Mouse (Mus musculus) urinary bladder, postnatal 36 days (tissue): ENCODE data around the gene Tle3.
A peak's percentile ranks its signal among the peaks of the same experiment; 100 is the strongest.

Experiments
- DNase-seq, 2 experiments: peaks; one replicate each; pipeline ENCODE4 v3.0.0; 2022; ENCODE audit warnings: low spot score in 2 of 2, mixed read lengths in 1 of 2

Tle3 gene

DNA sequence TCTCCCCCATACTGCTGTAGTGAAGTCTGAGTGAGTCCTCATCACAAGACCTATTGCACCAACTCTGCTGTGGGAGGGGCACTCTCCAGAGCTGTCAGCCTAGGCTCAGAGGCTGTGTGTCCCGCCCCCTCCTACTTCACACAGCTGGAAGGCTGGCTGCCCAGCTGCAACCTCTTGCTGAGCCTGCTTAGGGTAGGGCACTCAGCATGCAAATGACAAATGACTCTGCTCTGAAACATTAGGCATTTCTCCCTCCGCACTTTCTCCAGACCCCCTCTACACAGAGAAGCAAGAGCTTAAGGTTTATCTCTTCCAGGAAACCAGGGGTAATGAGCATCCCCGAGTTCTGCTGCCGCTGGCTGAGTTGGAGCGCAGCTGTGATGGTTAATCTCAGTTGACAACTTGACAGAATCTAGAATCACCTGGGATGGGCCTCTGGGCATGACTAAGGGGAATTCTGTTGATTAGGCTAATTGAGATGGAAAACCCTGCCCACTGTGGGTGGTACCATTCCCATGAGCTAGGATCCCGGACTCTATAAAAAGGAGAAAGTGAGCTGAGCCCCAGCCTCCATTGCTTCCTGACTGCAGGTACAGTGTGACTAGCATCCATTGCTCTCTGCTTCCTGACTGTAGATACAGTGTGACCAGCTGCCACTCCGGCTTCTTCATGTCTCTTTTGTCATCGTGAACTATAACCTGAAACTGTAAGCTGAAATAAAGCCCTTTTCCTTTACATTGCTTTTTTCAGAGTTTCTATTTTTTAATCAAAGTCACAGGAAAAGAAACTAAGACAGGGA is 63.2 kb downstream of the Tle3 start:
- peak in 1 of 2 experiments; percentile 67 for DNase-seq

DNA sequence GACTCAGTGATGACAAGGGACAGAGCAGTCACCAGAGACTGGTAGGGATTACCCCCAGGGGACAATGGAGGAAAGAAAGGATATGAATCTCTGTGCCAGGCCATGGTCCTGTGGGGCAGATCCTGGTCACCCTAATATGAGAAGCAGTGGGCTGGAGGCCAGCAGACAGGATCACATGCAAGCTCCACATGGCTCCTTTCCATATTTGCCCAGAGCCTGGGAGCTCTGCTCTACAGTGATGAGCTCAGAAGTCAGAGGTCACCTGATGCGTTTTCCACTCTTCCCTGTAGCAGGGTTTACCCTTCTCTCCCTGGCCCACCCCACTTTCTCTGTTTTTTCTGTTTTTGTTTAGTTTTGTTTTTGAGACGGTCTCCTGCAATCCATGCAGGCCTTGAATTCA is 63.9 kb downstream of the Tle3 start:
- DNase-seq, result peak in 1 of 2 experiments; percentile 27

DNA sequence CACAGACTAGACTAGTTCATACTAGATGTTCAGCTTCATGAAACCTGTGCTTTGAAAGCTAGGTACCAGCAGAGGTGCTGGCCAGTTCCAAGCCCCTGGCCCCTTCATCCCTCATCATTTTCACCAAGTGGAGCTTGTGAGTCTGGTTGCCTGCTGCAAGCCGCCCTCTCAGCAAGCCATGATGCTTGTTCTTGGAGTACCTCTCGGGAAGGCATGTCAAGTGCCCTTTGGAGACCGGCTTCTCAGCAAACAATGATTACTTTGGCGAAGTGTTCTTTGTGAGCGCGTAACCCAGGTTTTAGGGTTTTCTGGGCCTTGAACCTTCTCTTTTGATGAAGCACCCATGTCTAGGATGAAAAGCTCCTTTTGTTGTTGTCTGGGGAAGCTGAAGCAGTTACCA is 64.6 kb downstream of the Tle3 start:
- DNase-seq, result no peak

DNA sequence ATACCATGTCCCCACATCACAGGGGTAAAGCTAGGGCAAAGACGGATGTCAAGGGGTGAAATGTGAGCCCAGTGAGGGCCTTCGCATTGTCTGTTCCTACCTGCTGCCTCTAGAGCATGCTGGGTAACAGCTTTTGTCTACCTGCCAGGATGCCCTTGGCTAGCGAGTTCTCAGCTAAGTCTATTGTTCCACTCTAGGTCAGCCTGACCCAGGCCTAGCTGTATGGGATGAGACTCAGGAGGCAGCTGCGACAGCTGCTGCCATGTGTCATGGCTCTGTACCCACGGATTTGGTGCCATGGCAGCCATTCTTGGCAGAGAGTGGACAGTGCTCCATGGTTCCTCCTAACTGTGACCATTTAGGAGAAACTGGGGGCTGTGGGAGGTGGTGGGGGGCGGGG is 66.9 kb downstream of the Tle3 start:
- DNase-seq, result no peak

DNA sequence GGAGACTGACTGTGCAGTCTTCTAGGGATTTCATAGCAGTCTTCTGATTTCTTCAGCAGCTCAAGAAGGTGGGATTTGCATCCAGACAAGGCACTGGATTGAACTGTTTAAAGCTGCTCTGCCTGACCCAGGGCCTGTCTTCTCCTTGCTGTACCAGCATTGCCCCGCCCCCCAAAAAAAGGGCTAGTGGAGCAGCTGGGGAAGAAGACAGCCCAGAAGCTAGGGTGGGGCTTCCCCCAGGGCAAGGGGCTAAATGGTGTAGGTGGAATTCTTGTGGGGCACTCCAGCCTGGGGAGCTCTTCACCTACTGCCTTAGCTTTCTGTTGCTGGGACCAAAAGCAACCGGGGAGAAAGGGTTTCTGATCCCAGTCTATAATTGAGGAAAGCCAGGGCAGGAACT is 67.8 kb downstream of the Tle3 start:
- no peak for DNase-seq

- no peak for DNase-seq
Measured at GRCm38 (mm10) chr9:61441206-61441913, 69.2 kb downstream of the Tle3 start.

- no peak for DNase-seq
Measured at GRCm38 (mm10) chr9:61442951-61443630, 70.9 kb downstream of the Tle3 start.

DNA sequence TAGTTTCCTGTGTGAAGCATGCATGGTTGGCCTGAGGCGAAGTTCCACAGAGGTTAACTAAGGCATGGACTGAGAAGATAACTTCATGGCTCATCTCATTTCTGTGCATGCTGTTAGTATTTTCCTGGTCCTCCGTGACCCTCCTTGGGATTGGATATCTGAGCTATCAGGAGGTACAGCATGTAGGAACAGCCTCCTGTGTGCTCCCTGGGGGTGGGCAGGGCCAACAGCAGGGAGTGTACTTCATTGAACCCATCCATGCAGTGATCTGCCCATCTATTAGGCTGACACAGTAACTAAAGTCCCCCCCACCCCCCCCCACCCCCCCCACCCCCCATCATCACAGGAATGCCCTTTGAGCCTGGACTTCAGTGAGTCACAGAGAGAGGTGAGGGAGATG is 73.0 kb downstream of the Tle3 start:
- DNase-seq, result no peak

- DNase-seq, result no peak
Measured at GRCm38 (mm10) chr9:61445711-61446222, 73.6 kb downstream of the Tle3 start.

DNA sequence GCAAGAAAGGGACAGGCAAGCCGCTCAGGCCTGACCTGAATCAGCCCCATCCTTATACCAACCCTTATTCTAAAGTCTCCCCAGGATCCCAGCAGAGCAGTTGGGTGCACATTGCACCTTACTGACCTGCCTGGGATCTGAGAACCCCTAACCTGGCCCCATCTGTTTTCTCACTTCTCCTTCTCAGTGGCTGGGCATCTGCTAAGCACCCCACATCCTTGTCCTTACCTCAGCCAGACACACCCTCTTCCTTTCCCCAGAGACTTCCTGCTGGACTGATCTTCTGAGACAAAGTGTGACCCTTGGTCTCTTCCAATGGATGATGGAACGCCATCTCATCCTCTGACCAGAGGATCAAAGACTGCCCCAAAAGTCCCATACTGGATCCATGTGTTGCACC is 74.8 kb downstream of the Tle3 start:
- no peak for DNase-seq

- no peak for DNase-seq
Measured at GRCm38 (mm10) chr9:61449363-61449904, 77.3 kb downstream of the Tle3 start.

- no peak for DNase-seq
Measured at GRCm38 (mm10) chr9:61452081-61452480, 79.9 kb downstream of the Tle3 start.

DNA sequence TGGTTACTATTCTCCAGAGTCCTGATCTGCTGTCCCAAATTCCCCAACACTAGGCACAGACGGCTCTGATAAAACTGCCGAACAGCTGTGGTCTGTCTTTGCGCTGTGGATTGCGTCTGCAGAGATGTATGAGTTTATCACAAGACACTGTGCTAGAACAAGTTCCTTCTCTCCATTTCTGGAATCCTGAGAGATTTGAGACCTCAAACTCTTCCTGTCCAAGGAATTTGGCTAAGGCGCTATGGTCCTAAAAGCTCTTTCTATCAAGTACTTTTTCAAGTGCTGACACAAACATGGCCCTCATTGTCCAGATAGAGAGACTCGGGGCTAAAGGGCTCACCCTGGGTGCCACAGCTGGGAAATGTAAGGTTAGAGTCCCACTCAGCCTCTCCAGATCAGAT is 83.7 kb downstream of the Tle3 start:
- DNase-seq, result peak in 1 of 2 experiments; percentile 41

- no peak for DNase-seq
Measured at GRCm38 (mm10) chr9:61456441-61457161, 84.4 kb downstream of the Tle3 start.

- DNase-seq, result no peak
Measured at GRCm38 (mm10) chr9:61457162-61457523, 85.0 kb downstream of the Tle3 start.

GRCm38 (mm10) chr9:61461859-61462258 is 89.7 kb downstream of the Tle3 start:
- DNase-seq, result no peak

- DNase-seq, result no peak
Measured at GRCm38 (mm10) chr9:61467436-61467835, 95.3 kb downstream of the Tle3 start.
